Mouse (Mus musculus): ENCODE measurements around the gene AU040320. TPM values are rescaled to one million over a fixed set of nuclear protein-coding genes. Genes with fewer than 3 reads are reported as not detected.

The AU040320 gene
- polyA plus RNA-seq, 1 experiment from 2014 or later = 6.4 TPM

DNA sequence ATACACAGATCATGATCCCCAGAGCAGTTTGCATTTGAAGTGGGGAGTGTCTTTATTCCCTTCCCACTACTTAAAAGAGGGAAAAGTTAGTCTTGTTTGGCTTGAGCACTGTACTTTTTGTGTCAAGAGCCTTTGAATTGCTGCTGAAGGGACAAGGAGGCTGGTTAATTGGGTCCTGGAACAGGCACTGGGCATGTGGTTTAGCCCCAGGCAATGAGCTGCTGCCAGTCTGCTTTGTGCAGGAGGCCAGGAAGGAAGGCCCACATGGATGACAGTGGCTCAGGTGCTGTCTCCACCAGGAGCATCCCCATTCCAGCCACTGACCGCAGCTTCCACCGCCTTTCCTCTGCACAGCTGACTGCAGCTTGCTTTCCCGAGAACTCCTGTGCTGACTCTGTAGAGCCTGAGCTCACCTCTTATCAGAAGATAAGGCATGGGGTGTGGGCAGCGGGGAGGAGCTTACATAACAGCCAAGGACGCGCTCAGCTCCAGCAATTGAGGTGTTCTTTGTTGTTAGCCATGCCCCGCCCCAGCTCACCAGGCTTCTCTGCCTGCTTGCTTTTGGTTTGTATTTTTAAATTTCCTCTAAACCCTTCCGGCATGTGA lies 50.0 kb downstream of the AU040320 start:
- peak; percentile 65 for DNase-seq
- 18% methylated on average over 8 of the region's 8 CpGs for WGBS (ENCODE audit: insufficient replicate concordance)
- H3K4me2 ChIP-seq = peak overlapping the region; percentile 54
- peak; percentile 89 for ATAC-seq (ENCODE audit: low read depth)
- no peaks in the 10 kb centered on the region for H3K27me3 ChIP-seq
- peak overlapping the region; percentile 47; the same call in 1 of the 2 replicates for H3K27ac ChIP-seq
- peaks cover 44% of the 10 kb centered on the region for H3K4me1 ChIP-seq (replicated peaks)
- H3K36me3 ChIP-seq = no peaks in the 10 kb centered on the region
- no peak overlapping the region for H3K9ac ChIP-seq
- no peaks in the 10 kb centered on the region for H3K9me3 ChIP-seq (replicated peaks)
- peak overlapping the region; percentile 16 for H3K4me3 ChIP-seq (replicated peaks)

DNA sequence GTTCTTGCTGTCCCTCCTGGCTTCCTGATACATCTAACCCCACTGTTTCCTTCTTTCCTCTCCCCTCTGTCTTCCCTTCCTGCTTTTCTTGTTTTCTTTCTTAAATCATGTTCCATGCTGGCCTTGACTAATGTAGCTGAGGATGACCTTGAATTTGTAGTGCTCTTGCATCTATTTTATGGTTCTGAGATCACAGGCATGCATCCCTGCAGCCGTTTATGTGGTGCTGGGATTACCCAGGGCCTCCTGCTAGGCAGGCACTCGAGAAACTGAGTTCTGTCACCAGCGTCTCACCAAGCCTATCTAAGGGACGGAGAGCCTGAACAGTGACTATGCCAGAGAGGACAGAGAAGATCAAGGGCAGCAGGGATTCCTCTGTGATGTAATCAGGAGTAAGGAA lies 52.4 kb downstream of the AU040320 start:
- Histone ChIP-seq H3K27ac (no peak overlapping the region), H3K4me3 (replicated peaks) (no peak overlapping the region), H3K9me3 (replicated peaks) (no peaks in the 10 kb centered on the region), H3K4me1 (replicated peaks) (peaks cover 49% of the 10 kb centered on the region), H3K9ac (no peak overlapping the region), H3K36me3 (peaks cover 7% of the 10 kb centered on the region; the same call in 1 of the 2 replicates), H3K4me2 (no peak overlapping the region), H3K27me3 (no peaks in the 10 kb centered on the region)
- no peak for ATAC-seq (ENCODE audit: low read depth)
- DNase-seq = no peak
- 74% methylated on average over 4 of the region's 4 CpGs for WGBS (ENCODE audit: insufficient replicate concordance)

DNA sequence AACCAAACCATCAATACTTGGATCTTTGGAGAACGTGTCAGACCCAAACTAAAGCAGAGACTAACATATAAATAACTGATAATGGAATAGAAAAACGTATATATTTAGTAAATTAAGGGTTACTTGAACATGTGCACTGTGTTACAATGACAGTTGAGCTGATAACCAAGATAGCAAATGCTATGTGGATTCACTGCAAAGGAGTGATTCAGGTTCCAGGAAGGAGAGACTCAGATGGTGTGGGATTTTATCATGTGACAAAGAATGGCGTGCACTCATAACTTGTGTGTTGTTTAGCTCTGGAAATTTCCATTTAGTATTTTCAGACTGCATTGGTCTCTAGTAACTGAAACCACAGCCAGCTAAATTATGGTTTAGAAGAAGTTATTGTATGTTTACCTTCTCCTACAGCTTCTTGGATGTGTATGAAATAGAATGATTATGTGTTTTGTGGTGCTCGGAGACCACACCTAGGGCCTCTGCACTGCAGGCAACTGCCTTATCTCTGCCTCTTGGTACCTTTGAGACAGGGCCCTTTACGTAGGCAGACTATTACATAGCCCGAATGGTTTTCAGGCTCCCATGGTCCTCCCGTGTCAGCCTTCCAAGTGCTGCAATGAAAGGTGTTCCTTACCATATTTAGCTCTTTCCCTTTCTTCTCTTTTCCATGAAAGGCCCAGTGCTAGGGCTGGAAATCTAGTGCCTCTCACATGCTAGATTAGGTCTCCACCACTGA lies 53.5 kb downstream of the AU040320 start:
- DNase-seq = no peak
- no peaks in the 10 kb centered on the region for H3K27me3 ChIP-seq
- peaks cover 50% of the 10 kb centered on the region for H3K4me1 ChIP-seq (replicated peaks)
- peaks cover 7% of the 10 kb centered on the region; the same call in 1 of the 2 replicates for H3K36me3 ChIP-seq
- H3K9ac ChIP-seq = no peak overlapping the region
- H3K27ac ChIP-seq = peak overlapping the region; percentile 13; the same call in 1 of the 2 replicates
- WGBS (ENCODE audit: insufficient replicate concordance) = 22% methylated on average over 7 of the region's 7 CpGs
- peak; percentile 77 for ATAC-seq (ENCODE audit: low read depth)
- H3K4me3 ChIP-seq (replicated peaks) = no peak overlapping the region
- H3K4me2 ChIP-seq = peak overlapping the region; percentile 18; the same call in 1 of the 2 replicates
- no peaks in the 10 kb centered on the region for H3K9me3 ChIP-seq (replicated peaks)

DNA sequence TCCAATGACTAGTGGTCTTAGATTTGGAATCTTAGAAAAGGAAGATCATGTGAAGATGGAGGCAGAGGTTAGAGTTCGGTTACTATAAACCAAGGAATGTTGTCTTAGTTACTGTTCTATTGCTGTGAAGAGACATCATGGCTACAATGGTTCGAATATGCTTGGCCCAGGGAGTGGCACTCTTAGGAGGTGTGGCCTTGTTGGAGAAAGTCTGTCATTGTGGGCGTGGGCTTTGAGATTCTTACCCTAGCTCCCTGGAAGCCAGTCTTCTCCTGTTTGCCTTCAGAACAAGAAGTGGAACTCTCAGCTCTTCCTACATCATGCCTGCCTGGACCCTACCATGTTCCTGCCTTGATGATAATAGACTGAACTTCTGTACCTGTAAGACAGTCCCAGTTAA lies 57.2 kb downstream of the AU040320 start:
- Histone ChIP-seq H3K27ac (no peak overlapping the region), H3K4me1 (replicated peaks) (peaks cover 27% of the 10 kb centered on the region), H3K9me3 (replicated peaks) (no peaks in the 10 kb centered on the region), H3K36me3 (peaks cover 7% of the 10 kb centered on the region; the same call in 1 of the 2 replicates), H3K4me2 (no peak overlapping the region), H3K9ac (no peak overlapping the region), H3K27me3 (no peaks in the 10 kb centered on the region), H3K4me3 (replicated peaks) (no peak overlapping the region)
- DNase-seq (no peak), ATAC-seq (ENCODE audit: low read depth) (no peak)
- 66% methylated on average over 3 of the region's 3 CpGs for WGBS (ENCODE audit: insufficient replicate concordance)

DNA sequence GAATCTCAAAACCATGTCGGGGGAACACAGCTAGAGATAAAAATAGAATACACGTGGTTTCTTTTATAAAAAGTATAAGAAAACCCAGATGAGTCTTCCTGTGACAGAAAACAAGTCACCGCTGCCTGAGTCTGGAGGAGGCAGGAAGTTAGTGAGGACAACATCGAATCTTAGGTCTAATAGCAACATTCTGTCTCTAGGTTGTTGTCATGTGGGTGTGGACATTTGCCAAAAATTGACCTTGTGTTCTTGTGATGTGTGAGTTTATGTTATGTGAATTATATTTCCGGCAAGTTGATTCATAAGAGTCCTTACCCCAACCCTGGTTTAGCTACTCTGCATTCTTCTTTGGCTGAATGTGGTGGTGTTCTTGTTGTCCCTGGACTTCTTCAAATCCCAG lies 59.9 kb downstream of the AU040320 start:
- no peak for DNase-seq
- 64% methylated on average over 5 of the region's 5 CpGs for WGBS (ENCODE audit: insufficient replicate concordance)
- no peak for ATAC-seq (ENCODE audit: low read depth)
- peaks cover 18% of the 10 kb centered on the region for H3K36me3 ChIP-seq
- no peak overlapping the region for H3K4me3 ChIP-seq (replicated peaks)
- no peak overlapping the region for H3K27ac ChIP-seq
- no peaks in the 10 kb centered on the region for H3K9me3 ChIP-seq (replicated peaks)
- H3K9ac ChIP-seq = no peak overlapping the region
- H3K27me3 ChIP-seq = no peaks in the 10 kb centered on the region
- H3K4me2 ChIP-seq = no peak overlapping the region
- H3K4me1 ChIP-seq (replicated peaks) = peaks cover 6% of the 10 kb centered on the region

DNA sequence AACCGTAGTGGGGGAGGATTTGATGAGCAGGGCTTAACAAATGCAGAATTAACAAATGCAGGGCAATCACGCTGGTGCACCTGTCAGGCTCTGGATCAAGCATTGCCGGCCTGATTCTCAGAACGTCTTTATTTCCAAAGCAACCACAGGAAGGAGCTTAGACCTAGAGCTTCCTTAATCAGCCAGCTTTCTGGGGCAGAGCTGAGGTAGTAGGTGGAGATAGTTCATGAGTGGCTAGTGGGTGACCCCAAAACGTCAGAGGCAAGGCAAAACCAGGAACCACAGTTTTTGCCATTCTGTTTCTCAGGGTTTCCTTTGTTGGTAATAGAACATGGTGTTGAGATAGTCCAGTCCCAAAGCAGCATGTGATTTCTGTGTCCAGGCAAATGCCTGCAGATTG lies 61.5 kb downstream of the AU040320 start:
- DNase-seq = no peak
- H3K4me3 ChIP-seq (replicated peaks) = no peak overlapping the region
- no peak for ATAC-seq (ENCODE audit: low read depth)

DNA sequence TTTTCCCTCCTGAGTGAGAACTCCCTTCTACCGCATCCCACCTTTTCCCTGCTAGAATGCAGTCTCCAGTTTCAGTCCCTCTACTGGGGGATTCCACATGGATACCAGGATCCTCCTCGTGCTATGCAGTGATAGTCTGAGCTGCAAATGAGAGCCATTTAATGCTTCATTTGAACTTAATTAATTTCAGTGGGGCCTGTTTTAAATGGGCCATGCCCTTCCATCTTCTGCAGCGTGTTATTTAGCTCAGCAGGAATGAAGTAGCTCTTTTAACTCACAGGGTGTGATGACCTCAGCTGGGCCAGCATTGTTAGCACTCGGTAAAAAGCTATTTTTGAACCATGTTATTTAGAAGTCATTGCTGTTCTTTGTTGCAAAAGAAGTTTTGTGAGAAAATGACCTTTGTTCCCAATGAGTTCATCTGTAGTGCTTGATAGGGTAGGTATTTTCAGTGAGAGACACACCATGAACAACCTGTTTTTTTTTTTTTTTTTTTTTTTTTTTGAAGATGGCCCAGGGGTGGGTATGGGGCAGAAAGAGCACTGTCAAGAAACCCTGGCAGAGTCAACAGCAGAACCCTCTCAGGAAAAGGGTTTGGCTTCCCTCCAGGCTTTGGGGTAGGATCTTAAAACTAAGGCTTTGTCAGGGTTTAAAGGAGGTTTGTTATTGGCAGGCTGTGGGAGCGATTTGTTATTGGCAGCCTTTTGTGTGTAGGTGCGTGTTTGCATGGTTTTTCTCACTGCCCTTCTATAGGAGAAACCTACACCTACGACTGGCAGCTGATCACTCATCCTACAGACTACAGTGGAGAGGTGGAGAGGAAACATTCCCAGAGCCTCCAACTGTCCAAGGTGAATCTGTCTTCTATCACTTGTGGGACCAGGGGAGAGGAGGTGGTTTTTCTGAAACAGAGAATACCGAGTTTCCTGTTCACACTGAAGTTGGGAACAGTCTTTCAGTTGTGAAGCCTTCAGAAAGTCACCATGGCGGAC lies 69.8 kb downstream of the AU040320 start:
- Histone ChIP-seq H3K27me3 (no peaks in the 10 kb centered on the region), H3K4me1 (replicated peaks) (no peaks in the 10 kb centered on the region), H3K9me3 (replicated peaks) (no peaks in the 10 kb centered on the region), H3K4me3 (replicated peaks) (no peak overlapping the region), H3K4me2 (no peak overlapping the region), H3K27ac (no peak overlapping the region), H3K36me3 (peaks cover 10% of the 10 kb centered on the region), H3K9ac (no peak overlapping the region)
- ATAC-seq (ENCODE audit: low read depth) (no peak), DNase-seq (no peak)
- WGBS (ENCODE audit: insufficient replicate concordance) = 70% methylated on average over 9 of the region's 9 CpGs

More for the DNA sequence above, 61.5 kb downstream of the AU040320 start:
- Histone ChIP-seq H3K27ac (no peak overlapping the region), H3K9me3 (replicated peaks) (no peaks in the 10 kb centered on the region), H3K4me1 (replicated peaks) (peaks cover 6% of the 10 kb centered on the region), H3K4me2 (no peak overlapping the region), H3K9ac (no peak overlapping the region), H3K27me3 (no peaks in the 10 kb centered on the region), H3K36me3 (peaks cover 13% of the 10 kb centered on the region)
- 57% methylated on average over 5 of the region's 5 CpGs for WGBS (ENCODE audit: insufficient replicate concordance)

DNA sequence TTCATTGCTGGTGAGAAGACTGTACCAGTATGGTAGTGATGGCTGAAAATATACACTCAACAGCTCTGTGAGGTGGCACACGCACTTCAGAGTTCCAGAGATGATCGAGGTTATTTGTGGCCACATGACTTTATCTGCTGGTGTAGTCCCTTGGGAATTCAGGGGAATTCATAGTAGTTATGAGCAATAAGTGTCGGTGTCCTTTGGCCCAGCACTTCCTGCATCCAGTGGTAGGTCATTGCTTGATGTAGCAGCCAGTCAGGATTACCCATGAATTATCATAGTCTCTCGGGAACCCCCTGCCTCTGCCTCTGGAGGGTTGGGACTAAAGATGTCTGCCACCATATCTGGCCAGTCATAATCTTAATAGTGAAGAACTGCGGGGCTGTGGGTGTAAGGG lies 70.6 kb downstream of the AU040320 start:
- H3K27me3 ChIP-seq = no peaks in the 10 kb centered on the region
- H3K9me3 ChIP-seq (replicated peaks) = no peaks in the 10 kb centered on the region
- no peaks in the 10 kb centered on the region for H3K4me1 ChIP-seq (replicated peaks)
- H3K27ac ChIP-seq = no peak overlapping the region
- peaks cover 7% of the 10 kb centered on the region; the same call in 1 of the 2 replicates for H3K36me3 ChIP-seq
- H3K4me3 ChIP-seq (replicated peaks) = no peak overlapping the region
- DNase-seq = no peak
- H3K9ac ChIP-seq = no peak overlapping the region
- H3K4me2 ChIP-seq = no peak overlapping the region
- 79% methylated on average over 5 of the region's 5 CpGs for WGBS (ENCODE audit: insufficient replicate concordance)
- no peak for ATAC-seq (ENCODE audit: low read depth)

DNA sequence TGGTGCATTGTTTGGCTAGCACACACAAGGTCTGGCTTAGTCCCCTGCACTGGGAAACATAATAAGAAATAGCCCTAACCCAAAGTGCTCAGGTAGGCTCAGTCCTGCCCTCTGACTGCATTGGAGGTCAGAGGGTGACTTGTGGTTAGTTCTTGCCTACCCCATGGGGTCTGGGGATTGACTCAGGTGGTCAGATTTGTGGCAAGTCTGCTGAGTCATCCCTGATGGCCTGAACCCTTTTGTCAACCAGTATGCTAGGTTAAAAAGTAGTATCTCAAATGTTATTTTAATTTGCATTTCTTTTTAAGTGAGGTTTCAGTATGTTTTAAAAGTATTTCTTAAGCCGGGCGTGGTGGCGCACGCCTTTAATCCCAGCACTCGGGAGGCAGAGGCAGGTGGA lies 77.8 kb downstream of the AU040320 start:
- DNase-seq = no peak
- H3K4me1 ChIP-seq (replicated peaks) = no peaks in the 10 kb centered on the region
- H3K36me3 ChIP-seq = peaks cover 27% of the 10 kb centered on the region
- H3K27me3 ChIP-seq = no peaks in the 10 kb centered on the region
- H3K9me3 ChIP-seq (replicated peaks) = no peaks in the 10 kb centered on the region
- ATAC-seq (ENCODE audit: low read depth) = no peak
- H3K4me3 ChIP-seq (replicated peaks) = no peak overlapping the region
- no peak overlapping the region for H3K27ac ChIP-seq
- H3K4me2 ChIP-seq = no peak overlapping the region
- WGBS (ENCODE audit: insufficient replicate concordance) = 90% methylated on average over 5 of the region's 5 CpGs
- no peak overlapping the region for H3K9ac ChIP-seq

DNA sequence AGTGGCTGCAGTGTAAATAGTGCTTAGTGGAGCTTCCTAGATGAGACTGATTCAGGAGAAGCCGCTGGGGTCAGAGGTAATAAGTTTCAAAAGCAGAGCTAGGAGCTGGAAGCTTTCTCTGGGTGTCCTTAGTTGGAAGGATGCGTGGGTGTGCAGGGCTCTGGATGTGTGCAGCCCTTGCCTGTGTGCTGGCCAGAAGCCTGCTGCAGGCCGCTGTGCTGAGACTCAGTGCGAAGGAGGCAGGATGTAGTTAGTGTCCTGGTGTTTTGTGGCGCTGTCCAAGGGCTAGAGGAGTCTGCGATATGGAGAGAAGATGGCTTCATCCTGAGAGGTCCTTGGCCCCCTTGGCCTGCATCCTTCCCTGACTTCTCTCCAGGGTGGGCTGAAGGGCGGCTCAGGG lies 85.5 kb downstream of the AU040320 start:
- no peak overlapping the region for H3K27ac ChIP-seq
- DNase-seq (no peak), ATAC-seq (ENCODE audit: low read depth) (no peak)
- WGBS (ENCODE audit: insufficient replicate concordance) = 80% methylated on average over 7 of the region's 7 CpGs
- H3K36me3 ChIP-seq = peaks cover 42% of the 10 kb centered on the region
- no peak overlapping the region for H3K9ac ChIP-seq
- no peak overlapping the region for H3K4me2 ChIP-seq
- H3K4me3 ChIP-seq (replicated peaks) = no peak overlapping the region
- no peaks in the 10 kb centered on the region for H3K27me3 ChIP-seq
- no peaks in the 10 kb centered on the region for H3K4me1 ChIP-seq (replicated peaks)
- no peaks in the 10 kb centered on the region for H3K9me3 ChIP-seq (replicated peaks)

DNA sequence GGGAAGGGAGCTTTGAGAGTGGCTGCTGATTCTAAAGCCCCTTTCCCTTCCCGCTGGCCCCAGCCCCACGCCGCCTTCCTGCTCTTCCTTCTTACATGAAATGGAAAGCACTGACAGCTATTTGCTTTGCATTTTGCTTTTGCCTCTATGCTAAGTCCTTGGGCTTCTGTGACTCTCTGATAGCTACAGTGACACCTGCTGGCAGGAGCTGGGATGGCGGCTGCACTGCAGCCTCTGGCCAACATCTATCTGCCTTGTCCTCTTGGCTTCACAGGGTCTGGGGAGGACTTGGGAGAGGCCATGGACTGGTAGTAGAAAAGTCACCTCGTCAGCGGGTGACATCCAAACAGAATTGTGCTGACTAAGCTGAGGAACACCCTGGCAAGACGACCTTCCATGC lies 86.5 kb downstream of the AU040320 start:
- Histone ChIP-seq H3K4me1 (replicated peaks) (no peaks in the 10 kb centered on the region), H3K27ac (no peak overlapping the region), H3K27me3 (no peaks in the 10 kb centered on the region), H3K9me3 (replicated peaks) (no peaks in the 10 kb centered on the region), H3K36me3 (peaks cover 34% of the 10 kb centered on the region), H3K4me3 (replicated peaks) (no peak overlapping the region), H3K4me2 (no peak overlapping the region), H3K9ac (no peak overlapping the region)
- 20% methylated on average over 7 of the region's 7 CpGs for WGBS (ENCODE audit: insufficient replicate concordance)
- ATAC-seq (ENCODE audit: low read depth) = peak; percentile 36; the same call in 1 of the 2 replicates
- DNase-seq = peak; percentile 60

All from liver, embryonic 13.5 days (tissue).